Mouse (Mus musculus) kidney, embryonic 16.5 days (tissue): Measurements from ENCODE around the gene Mrm3. TPM values are rescaled to one million over a fixed set of nuclear protein-coding genes. Genes with fewer than 3 reads are reported as not detected.
"Not testable (repeated sequence)": the region's sequence is repeated elsewhere in the genome, so short reads cannot be mapped to it uniquely, and the experiment has no call there.

Experiments used
- ATAC-seq: fragments of 200-750 bp; cut with Nextera tagmentation; 2 replicates; pipeline ENCODE4 v1.8.0; 2017; ENCODE audit warnings: moderate TSS enrichment; ENCODE audit not compliant: low FRiP score, low TSS enrichment
- H3K27ac ChIP-seq: fragments of 300-500 bp; sonication (generic); 2 replicates; pipeline ENCODE4 v1.5.1; 2014; ENCODE audit warnings: low read length
- H3K27me3 ChIP-seq: fragments of 300-500 bp; sonication (generic); 2 replicates; pipeline ENCODE4 v1.6.1; 2014; ENCODE audit warnings: low read length, control low read depth, mixed read lengths; ENCODE audit not compliant: insufficient read depth
- H3K36me3 ChIP-seq: fragments of 300-500 bp; sonication (generic); 2 replicates; pipeline ENCODE4 v1.6.1; 2014; ENCODE audit warnings: low read length, control low read depth, mixed read lengths; ENCODE audit not compliant: insufficient read depth
- H3K4me1 ChIP-seq: fragments of 300-500 bp; sonication (generic); 2 replicates; pipeline ENCODE4 v1.6.1; 2014; ENCODE audit warnings: low read length, control low read depth, mixed read lengths; ENCODE audit not compliant: insufficient read depth
- H3K4me2 ChIP-seq: fragments of 300-500 bp; sonication (generic); replicated peaks from 2 replicates; pipeline ENCODE4 v1.6.1; 2014; ENCODE audit warnings: low read depth, low read length
- H3K4me3 ChIP-seq: fragments of 300-500 bp; sonication (generic); 2 replicates; pipeline ENCODE4 v1.5.1; 2014; ENCODE audit warnings: mild to moderate bottlenecking, low read length
- H3K9ac ChIP-seq: fragments of 300-500 bp; sonication (generic); replicated peaks from 2 replicates; pipeline ENCODE4 v1.6.1; 2014; ENCODE audit warnings: low read length
- H3K9me3 ChIP-seq: fragments of 300-500 bp; sonication (generic); 2 replicates; pipeline ENCODE4 v1.6.1; 2016; ENCODE audit warnings: low read length, control low read depth
- WGBS: fragments of 180-500 bp; shearing (Covaris S2); extraction: QIAGEN DNeasy Blood & Tissue Kit; methylation state at CpG from one replicate; pipeline ENCODE4 v1.1.7; 2014; 5-methylcytosine and 5-hydroxymethylcytosine counted together
- polyA plus RNA-seq: library from polyadenylated mRNA; unstranded; fragments of >200 nt; fragmentation: Nextera tagmentation; extraction: Ambion mirVana; gene quantifications from 2 replicates; pipeline ENCODE4 v1.2.1, GENCODE M21; 2015

Mrm3 gene
- 28.7 and 29.1 TPM in 2 replicates for polyA plus RNA-seq

DNA sequence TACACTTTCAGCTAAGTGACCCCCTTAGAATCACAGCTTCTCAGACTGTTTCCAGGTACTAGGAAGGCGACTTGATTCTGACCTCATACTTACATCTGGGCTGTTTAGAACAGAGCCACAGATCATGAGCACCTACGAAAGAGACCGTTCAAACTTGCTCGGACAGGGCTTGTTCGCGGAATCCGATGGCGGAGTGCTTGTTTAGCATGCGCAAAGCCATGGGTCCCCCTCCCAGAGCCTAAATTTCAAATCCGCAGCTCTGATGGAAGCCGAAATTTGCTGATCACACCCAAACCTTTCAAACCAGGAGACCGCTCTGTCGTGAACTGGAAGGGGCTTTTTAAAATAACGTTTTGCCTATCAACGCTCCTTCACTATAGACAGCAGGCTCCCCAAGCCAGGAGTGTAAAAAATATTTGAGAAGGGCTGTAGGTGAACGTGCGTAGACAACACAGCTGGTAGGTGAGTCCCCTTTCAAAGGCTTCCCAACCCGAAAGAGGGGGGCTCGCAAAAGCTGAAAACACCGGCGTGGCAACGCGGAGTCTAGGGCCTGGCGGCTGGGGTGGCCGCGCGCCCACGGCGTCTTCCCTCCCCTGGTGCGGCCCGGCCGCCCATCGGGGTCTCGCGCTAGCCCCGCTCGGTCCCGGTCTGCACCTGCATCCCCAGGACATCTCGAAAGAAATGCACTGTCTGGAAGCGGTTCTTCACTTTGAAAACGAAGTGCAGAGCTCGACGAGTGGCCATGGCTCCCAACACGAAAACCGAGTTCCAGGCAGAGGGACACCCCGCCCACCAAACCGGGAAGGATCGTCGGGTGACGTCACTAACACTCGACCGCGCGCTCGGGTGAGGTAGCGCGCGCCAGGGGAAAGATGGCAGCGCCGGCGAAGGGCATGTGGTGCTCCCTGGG, at the start of gene Mrm3, which contains the start of gene Glod4:
Gene Mrm3, plus strand, starts transcription at position 815 of the 910 bp plus-strand sequence.
Gene Glod4, minus strand, starts transcription at position 825 of the 910 bp plus-strand sequence.
- ATAC-seq, result peak; percentile 88
- Histone ChIP-seq H3K27ac (peak within 1 kb of the TSS; percentile 35; the same call in 1 of the 2 replicates), H3K9ac (peak within 1 kb of the TSS; percentile 82), H3K4me1 (peaks cover 18% of the 10 kb centered on the region), H3K4me2 (peak within 1 kb of the TSS; percentile 77), H3K36me3 (peaks cover 15% of the 10 kb centered on the region; the same call in 1 of the 2 replicates), H3K4me3 (peak within 1 kb of the TSS; percentile 73), H3K9me3 (no peaks in the 10 kb centered on the region), H3K27me3 (no peaks in the 10 kb centered on the region)
- under 1% methylated on average over 61 of the region's 61 CpGs for WGBS

DNA sequence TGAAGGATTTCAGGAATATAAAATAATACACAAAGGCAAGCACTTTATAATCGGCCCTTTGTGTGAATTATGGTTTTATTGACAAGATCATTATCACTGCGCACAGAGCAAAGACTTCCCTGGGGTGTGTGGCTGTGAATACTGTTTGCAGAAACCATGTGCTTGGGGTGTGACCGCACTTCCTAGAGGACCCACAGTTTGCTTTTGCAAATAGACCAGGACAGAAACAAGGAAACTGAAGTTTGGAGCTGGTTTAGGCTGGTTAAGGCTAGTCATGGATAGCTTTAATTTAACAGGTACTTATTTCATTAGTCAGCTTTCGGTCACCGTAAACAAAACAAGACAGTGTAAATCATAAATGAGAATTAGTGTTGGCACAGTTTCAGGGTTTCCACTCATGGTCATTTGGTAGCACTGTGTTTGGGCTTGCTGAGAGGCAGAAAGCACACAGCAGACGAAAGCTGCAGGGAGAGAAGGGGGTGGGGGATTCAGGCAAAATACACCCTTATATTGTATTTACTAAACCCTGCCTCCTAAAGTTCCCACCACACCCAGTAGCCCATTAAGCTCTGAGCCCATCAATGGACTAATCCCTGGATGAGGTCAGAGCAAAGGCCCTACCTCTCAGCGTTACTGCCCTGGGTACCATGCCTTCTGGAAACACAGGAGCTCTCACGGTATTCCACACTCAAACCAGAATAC, 47.1 kb upstream of the Mrm3 start:
- Histone ChIP-seq H3K4me3 (no peak overlapping the region), H3K36me3 (no peaks in the 10 kb centered on the region), H3K9me3 (no peaks in the 10 kb centered on the region), H3K4me1 (peaks cover 6% of the 10 kb centered on the region), H3K4me2 (no peak overlapping the region), H3K27ac (no peak overlapping the region), H3K9ac (no peak overlapping the region), H3K27me3 (0 out of 2 replicates have a peak, but pooled peaks cover 3% of the 10 kb centered on the region)
- ATAC-seq, result no peak
- 55% methylated on average over 8 of the region's 8 CpGs for WGBS

DNA sequence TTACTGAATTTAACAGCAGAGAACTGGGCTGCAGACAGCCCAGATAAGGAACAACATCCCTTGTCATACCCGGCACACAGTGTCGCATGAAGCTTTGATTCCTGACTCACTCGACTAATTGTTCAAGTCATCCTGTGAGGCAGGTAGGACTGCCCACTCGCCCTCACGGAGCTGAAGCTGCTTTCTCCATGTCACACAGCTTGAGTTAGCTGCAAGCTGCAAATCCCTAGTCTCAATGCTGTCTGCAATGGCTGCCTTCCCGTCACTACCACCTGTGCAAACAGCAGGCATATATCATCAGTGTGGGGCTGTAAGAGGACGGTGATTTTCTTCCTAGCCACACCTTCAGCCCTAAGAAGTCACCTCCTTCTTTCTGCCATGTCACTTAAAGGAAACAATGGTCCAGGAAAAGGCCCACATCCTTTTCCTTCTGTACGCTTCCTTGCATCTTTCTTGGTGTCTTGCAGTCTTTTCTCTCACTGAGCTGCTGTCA, 46.5 kb upstream of the Mrm3 start:
- Histone ChIP-seq H3K9me3 (no peaks in the 10 kb centered on the region), H3K4me1 (peaks cover 7% of the 10 kb centered on the region), H3K9ac (no peak overlapping the region), H3K4me3 (no peak overlapping the region), H3K27ac (no peak overlapping the region), H3K4me2 (no peak overlapping the region; the same call in 1 of the 2 replicates), H3K36me3 (no peaks in the 10 kb centered on the region), H3K27me3 (0 out of 2 replicates have a peak, but pooled peaks cover 3% of the 10 kb centered on the region)
- ATAC-seq, result no peak
- WGBS, result 47% methylated on average over 8 of the region's 8 CpGs

DNA sequence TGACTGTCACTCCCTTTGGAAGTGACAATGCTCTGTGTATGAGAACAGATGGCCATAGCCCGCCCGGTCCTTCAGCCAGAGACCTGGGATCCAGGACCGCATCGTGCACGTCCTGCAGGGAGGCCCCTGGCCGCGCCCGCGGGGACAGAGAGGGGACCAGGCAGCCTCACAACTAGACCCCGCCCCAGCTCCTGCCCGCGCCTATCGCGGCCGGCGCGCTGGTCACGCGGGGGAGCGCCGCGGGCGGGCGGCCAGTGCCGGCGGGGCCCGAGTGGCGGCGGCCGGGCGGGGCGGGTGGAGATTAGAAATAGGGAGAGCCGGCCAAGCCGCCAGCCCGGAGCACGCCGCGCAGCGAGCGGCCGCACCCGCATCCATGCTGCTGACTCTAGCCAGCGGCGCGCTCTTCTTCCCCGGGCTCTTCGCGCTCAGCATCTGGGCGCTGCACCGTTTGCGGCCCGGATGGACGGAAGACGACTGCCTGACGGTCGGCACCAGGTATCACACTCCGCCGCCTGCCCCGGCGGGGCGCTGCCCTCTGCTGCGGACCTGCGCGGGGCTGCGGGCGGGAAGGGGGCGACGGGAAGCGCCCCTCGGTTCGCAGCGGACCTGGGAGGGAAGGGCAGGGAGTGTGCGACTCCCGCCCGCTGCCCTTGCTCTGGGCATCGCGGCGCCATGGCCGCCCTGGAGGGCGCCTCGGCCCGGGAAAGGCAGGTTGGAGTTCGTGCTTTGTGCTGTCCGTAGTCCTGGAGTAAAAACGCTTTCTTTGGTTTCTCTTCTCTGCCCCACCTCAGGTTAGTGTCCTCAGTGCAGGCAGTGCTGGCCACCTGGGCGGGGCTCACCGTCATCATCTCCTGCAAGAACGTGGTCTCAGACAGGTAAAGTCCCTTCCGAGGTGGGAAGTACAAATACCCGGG, 41.5 kb upstream of the Mrm3 start:
- WGBS, result under 1% methylated on average over 78 of the region's 90 CpGs
- ATAC-seq, result peak; percentile 96
- no peak overlapping the region for H3K27ac ChIP-seq

DNA sequence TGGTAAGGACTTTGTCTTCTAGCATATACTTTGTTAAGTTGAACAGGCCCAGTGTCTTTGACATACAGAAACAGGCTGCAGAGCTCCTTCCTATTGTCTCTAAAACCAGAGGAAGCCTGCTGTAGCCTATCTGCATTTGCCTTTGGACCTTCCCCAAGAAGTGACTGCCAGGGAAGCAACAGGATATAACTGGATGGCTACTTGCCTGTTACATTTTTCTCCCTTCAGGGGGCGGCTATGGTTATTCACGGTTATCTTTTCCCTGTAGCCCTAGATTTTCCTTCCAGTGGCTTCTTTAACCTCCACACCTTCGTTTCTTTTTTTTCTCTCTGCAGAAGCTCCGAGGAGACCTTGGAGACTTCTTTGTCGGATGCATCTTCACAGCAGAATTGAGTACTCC, 36.7 kb upstream of the Mrm3 start:
- Histone ChIP-seq H3K27me3 (no peaks in the 10 kb centered on the region), H3K9me3 (no peaks in the 10 kb centered on the region), H3K4me1 (peaks cover 7% of the 10 kb centered on the region), H3K36me3 (peaks cover 11% of the 10 kb centered on the region), H3K27ac (no peak overlapping the region), H3K9ac (no peak overlapping the region), H3K4me3 (no peak overlapping the region), H3K4me2 (no peak overlapping the region)
- ATAC-seq, result no peak
- 86% methylated on average over 5 of the region's 5 CpGs for WGBS

More for the DNA sequence above, 41.5 kb upstream of the Mrm3 start:
- peak overlapping the region; percentile 80 for H3K4me3 ChIP-seq
- H3K27me3 ChIP-seq, result 0 out of 2 replicates have a peak, but pooled peaks cover 3% of the 10 kb centered on the region
- no peaks in the 10 kb centered on the region for H3K9me3 ChIP-seq
- H3K36me3 ChIP-seq, result no peaks in the 10 kb centered on the region; the same call in 1 of the 2 replicates
- peak overlapping the region; percentile 96 for H3K4me2 ChIP-seq
- peaks cover 12% of the 10 kb centered on the region for H3K4me1 ChIP-seq
- H3K9ac ChIP-seq, result peak overlapping the region; percentile 83

DNA sequence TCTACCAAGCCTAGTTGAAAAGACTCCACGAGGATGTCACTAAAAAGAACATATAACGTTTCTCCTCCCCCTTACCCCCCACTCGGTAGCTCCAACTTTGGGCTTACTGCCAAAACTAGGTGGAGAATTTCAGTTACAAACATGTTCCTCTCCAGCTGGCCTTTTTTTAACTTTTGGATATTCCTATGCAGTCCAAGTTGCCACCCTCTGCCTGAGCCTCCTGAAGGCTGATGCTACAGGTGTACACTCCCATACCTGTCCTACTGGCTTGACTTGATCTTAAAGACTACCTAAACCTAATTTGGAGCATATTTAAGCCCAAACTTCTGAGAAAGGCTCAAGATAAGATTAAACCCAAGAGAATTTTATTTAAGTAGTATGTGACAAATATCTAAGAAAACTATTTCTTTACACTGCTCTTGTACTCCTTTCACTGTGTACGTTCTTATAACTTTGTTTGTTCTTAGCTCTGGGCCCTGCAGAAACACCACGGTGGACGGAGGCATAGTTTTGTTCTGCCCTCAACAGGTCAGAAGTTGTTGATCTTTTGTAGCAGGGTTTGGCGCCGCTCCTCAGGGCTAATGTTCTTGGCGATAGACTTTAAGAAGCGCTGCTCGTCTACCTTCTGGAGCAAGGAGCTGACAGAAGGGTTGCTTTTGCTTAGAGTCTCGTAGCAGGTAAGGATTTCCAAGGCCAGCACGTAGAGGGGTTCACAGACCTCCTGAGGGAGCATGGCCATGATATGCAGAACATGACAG, 33.1 kb upstream of the Mrm3 start:
- Histone ChIP-seq H3K4me2 (no peak overlapping the region), H3K4me1 (no peaks in the 10 kb centered on the region), H3K9me3 (no peaks in the 10 kb centered on the region), H3K36me3 (peaks cover 30% of the 10 kb centered on the region), H3K9ac (no peak overlapping the region), H3K27ac (no peak overlapping the region), H3K4me3 (no peak overlapping the region), H3K27me3 (no peaks in the 10 kb centered on the region)
- 81% methylated on average over 13 of the region's 13 CpGs for WGBS
- ATAC-seq, result no peak

DNA sequence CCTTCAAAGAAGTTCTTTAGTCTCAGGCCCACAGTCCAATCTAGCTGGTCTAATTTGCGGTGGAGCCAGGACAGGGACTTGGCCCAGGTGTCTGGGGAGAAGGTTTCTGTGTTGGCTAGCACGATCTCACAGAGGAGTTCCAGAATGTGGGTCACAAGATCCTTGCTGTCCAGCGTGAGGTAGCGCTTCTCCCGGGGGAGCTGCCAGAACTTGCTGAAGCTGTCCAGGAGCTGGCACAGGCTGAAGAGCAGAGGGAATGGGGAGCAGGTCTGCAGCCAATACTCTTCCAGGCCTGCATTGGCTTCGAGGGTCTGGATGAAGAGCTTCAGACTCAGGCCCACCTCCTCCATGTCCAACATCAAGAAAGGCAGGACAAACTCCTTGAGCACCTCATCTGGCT, 31.9 kb upstream of the Mrm3 start:
- not testable (repeated sequence) for H3K27me3 ChIP-seq, H3K27ac ChIP-seq, H3K4me1 ChIP-seq, ATAC-seq, H3K4me2 ChIP-seq, H3K4me3 ChIP-seq, H3K9ac ChIP-seq, H3K9me3 ChIP-seq
- WGBS, result 86% methylated on average over 4 of the region's 6 CpGs
- peaks cover 30% of the 10 kb centered on the region for H3K36me3 ChIP-seq

DNA sequence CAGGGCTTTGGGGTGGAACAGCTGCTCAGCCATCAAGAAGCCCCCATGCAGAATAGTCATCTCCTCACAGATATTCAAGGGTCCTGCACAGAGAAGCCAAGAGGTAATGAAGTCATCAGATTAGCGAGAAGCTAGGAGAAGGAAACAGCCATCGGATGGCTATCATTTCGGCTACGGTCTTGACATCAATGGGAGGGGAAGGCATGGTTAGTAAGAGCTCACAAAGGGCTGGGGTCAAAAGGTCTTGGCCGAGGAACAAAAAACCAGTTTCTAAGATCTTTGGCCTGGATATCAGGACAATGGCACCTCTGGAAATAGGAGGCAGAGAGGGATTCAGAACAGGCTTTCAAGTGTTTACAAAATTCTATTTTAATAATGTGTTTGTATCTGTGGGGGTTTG, 29.7 kb upstream of the Mrm3 start:
- WGBS, result 90% methylated on average over 5 of the region's 5 CpGs
- H3K9ac ChIP-seq, result no peak overlapping the region
- H3K36me3 ChIP-seq, result peaks cover 28% of the 10 kb centered on the region
- H3K27ac ChIP-seq, result no peak overlapping the region
- H3K9me3 ChIP-seq, result no peaks in the 10 kb centered on the region
- H3K4me2 ChIP-seq, result no peak overlapping the region
- no peak for ATAC-seq
- H3K4me3 ChIP-seq, result no peak overlapping the region
- no peaks in the 10 kb centered on the region for H3K27me3 ChIP-seq
- H3K4me1 ChIP-seq, result 0 out of 2 replicates have a peak, but pooled peaks cover 11% of the 10 kb centered on the region
